Mouse (Mus musculus): ENCODE measurements at regions not wholly inside any gene's neighbourhood (a gene's known extent, or its start where the extent isn't known, plus 50 kb on each side); places are given as distances from the start of the nearest gene placed in this dataset.

- TF ChIP-seq CTCF (IDR thresholded peaks at IDR 0.05; ENCODE audit: borderline replicate concordance, insufficient read depth, low read depth, low read length) (no peak), POLR2A (IDR thresholded peaks at IDR 0.05; ENCODE audit: borderline replicate concordance, insufficient read depth, low read length) (no peak)
These were observed 216.8 kb upstream of the Spdye4c start for GRCm38 (mm10) chr2:128374253-128374566.

All from cerebellum, adult 2 months (tissue).